Mouse (Mus musculus) neutrophil, adult 83 days (primary cell): ENCODE results near the gene Txndc16. TPM values are rescaled to one million over a fixed set of nuclear protein-coding genes. Genes with fewer than 3 reads are reported as not detected.

Source experiments
- total RNA-seq, 2 experiments: library from RNA; stranded (reverse); gene quantifications; one replicate each; pipeline ENCODE4 v1.2.4; 2023

Gene Txndc16
- 10 to 100 TPM; 21.6 to 24.1 TPM for total RNA-seq

DNA sequence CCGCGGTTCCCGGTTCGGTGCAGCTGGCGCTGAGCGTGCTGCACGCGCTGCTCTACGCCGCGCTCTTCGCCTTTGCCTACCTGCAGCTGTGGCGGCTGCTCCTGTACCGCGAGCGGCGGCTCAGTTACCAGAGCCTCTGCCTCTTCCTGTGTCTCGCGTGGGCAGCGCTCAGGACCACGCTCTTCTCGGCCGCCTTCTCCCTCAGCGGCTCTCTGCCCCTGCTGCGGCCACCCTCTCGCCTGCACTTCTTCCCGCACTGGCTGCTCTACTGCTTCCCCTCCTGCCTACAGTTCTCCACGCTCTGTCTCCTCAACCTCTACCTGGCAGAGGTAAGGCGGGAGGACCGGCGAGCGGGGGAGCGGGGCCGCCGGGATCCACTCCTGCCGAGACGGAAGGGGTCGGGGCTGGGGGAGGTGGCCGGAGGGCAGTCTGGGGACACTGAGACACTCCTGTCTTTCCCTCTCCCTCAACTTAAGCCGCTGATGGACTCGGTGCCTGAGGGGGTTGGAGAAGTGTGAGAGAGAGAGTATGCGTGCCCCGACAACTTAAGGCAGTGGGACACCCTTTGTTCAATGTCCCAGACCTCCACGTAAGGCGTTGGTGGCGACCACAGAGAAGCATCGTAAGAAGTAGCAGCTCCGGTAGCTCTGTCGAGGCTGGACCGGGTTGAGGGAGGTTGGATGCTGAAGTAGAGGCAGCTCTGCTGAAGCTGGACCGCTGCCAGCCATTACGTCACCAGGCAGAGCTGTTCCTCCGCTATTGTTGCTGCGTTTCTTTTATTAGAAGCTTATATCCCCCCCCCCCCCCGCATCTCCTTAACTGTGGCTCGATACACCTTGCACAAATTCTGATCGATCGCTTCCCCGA lies at the start of gene Txndc16:
Txndc16 (minus strand) TSS at position 239 of the 867 bp plus-strand sequence.

DNA sequence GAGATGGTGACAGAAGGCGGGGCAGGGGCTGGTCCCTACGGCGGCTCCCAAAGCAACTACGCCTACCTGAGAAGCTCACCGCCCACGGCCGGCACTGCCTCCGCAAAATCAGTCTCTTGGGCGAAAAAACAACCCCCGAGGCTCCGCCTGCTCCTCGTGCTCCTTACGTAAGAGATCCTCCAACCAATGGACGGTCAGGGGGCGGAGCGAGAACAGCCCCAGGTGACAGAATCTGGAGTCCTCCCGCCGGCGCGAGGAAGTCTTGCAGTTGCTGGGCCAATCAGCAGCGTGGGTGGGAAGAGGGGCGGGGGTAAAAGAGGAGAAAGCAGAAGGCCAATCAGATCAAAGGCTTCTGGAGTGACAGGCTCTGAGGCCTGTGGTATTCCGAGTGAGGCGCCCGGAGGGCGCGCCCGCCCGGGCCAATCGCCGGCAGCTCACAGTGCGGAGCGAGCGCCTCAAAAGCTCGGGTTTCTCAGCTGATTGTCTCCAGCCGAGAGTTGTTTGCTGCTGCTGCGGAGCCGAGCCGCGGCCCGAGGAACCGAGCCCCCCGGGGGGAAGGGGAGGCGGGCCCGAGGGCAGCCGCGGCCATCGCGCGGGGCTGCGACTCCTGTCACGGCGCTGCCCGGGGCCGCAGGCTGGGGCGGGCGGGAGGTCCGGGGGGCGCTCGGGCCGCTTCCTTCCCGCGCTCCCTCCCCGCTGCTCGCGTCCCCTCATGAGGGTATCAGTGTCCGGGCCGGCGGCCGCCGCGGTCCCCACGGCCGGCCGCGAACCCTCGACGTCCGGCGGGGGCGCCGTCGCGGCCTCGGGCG lies 643 bp downstream of the Txndc16 start, which contains the start of gene Gpr137c:
Gpr137c (plus strand) TSS at position 437 of the 809 bp plus-strand sequence.

Other genes with a start within 250 kb of the Txndc16 start
- gene Ptger2, start 232.1 kb downstream of the Txndc16 start, total RNA-seq: 10 to 100 TPM; 51.5 to 68.1 TPM
- 1 to 10 TPM; 6.9 to 8.0 TPM for gene Gpr137c, start 611 bp downstream of the Txndc16 start, total RNA-seq
- 10 to 100 TPM; 65.3 to 89.8 TPM for gene Ero1l, start 98.4 kb upstream of the Txndc16 start, total RNA-seq
- gene Psmc6, start 109.5 kb upstream of the Txndc16 start, total RNA-seq: 10 to 100 TPM; 60.5 to 61.1 TPM
- 10 to 100 TPM; 16.8 to 18.7 TPM for gene Styx, start 130.8 kb upstream of the Txndc16 start, total RNA-seq
- 1 to 10 TPM; 3.7 to 6.4 TPM for gene Gnpnat1, start 184.6 kb upstream of the Txndc16 start, total RNA-seq